Comparison of ENCODE assay signal across 8 mouse cellular contexts in genomic region chr19:24961172-24961962, GRCm38 (mm10). TPM values are rescaled to one million over a fixed set of nuclear protein-coding genes. Genes with fewer than 3 reads are reported as not detected.
A peak's percentile ranks its signal among the peaks of the same experiment; 100 is the strongest.
DNase-seq lines count a peak whose midpoint lies in the region; ATAC-seq and TF ChIP-seq lines count a peak whose summit lies in the region.

TSS of gene Cbwd1 (minus strand) at chr19:24961610.

- peak; percentile 80 for TF ChIP-seq POLR2A in cortical plate, adult 2 months (IDR thresholded peaks at IDR 0.05; ENCODE audit: extremely low read depth, insufficient read depth, low read length)

- peak; percentile 97 for DNase-seq in gastrocnemius, adult 8-10 months (ENCODE audit: low spot score in 2 of 2)
- peak; percentile 97 for DNase-seq in hindlimb bud, embryonic 11.5 days (ENCODE audit: extremely low spot score, low read depth, low spot score)
- peak; percentile 95 to 98 for DNase-seq in left cerebral cortex, adult 8-10 months (ENCODE audit: low spot score in 2 of 2)
- peak; percentile 98 to 99 for DNase-seq in right cerebral cortex, postnatal 10 days (ENCODE audit: low spot score in 2 of 2)
- DNase-seq in urinary bladder, postnatal 25 days (ENCODE audit: low spot score), result peak; percentile 96

- H3K36me3 ChIP-seq in megakaryocyte, embryonic 14.5 days (replicated peaks; ENCODE audit: low read length), result peaks cover 4% of the 10 kb centered on the region

- H3K4me1 ChIP-seq in cortical plate, adult 2 months (ENCODE audit: control insufficient read depth, insufficient read depth, low read length), result peaks cover 2% of the 10 kb centered on the region
- H3K4me1 ChIP-seq in megakaryocyte, embryonic 14.5 days, result peaks cover 46% of the 10 kb centered on the region

- H3K27ac ChIP-seq in cortical plate, adult 2 months (ENCODE audit: insufficient read depth, low read length), result no peak within 1 kb of the TSS

- no peaks in the 10 kb centered on the region for H3K27me3 ChIP-seq in megakaryocyte, embryonic 14.5 days (replicated peaks)

- ATAC-seq in activated CD4-positive, CD25-positive, alpha-beta regulatory T cell, adult 4 months, result peak; percentile 99

- H3K4me3 ChIP-seq in cortical plate, adult 2 months (ENCODE audit: insufficient read depth, low read length), result peak within 1 kb of the TSS; percentile 60
- peak within 1 kb of the TSS; percentile 94 for H3K4me3 ChIP-seq in megakaryocyte, embryonic 14.5 days (replicated peaks)

- H3K9me3 ChIP-seq in megakaryocyte, embryonic 14.5 days, result no peaks in the 10 kb centered on the region

- TF ChIP-seq CTCF in cortical plate, adult 2 months (IDR thresholded peaks at IDR 0.05; ENCODE audit: extremely low read depth, insufficient read depth, low read length), result peak; percentile 72

RNA-seq across cellular contexts. Expression of gene Cbwd1, which starts in this region (rescaled TPM):
- polyA plus RNA-seq in activated CD4-positive, CD25-positive, alpha-beta regulatory T cell, adult 4 months (2017; shearing (Covaris generic)), result 10 to 100 TPM; 17.4 to 22.3 TPM
- polyA plus RNA-seq in cortical plate, adult 2 months (2012; rRNA removed), result 11.8 and 12.6 TPM in 2 replicates
- 10 to 100 TPM; 15.6 to 17.3 (median 16.3) TPM for total RNA-seq in gastrocnemius, adult 8-10 months (2022)
- 10 to 100 TPM; 12.2 to 15.8 (median 15.3) TPM for total RNA-seq in left cerebral cortex, adult 8-10 months (2022)
- polyA plus RNA-seq in megakaryocyte, embryonic 14.5 days (2012; ENCODE audit: insufficient read depth, low replicate concordance), result 0.56 TPM in 1 of 2 replicates, not detected in the other
